8 mouse cellular contexts compared by ENCODE assay signal in genomic region chr5:34547410-34547809, GRCm38 (mm10). TPM values are rescaled to one million over a fixed set of nuclear protein-coding genes. Genes with fewer than 3 reads are reported as not detected.
DNase-seq lines count a peak whose midpoint lies in the region; ATAC-seq and TF ChIP-seq lines count a peak whose summit lies in the region.
"Had no signal": no experiment of that assay in that cellular context is flagged by ENCODE, and none has a peak within 500 bp of the region (broad histone marks: within the 10 kb centered on the region; RNA-seq: fewer than 3 reads in every experiment).

No protein-coding gene starts in this region.

- peaks cover under 1% of the 10 kb centered on the region; the same call in 1 of the 2 replicates for H3K36me3 ChIP-seq in kidney, postnatal 0 days (ENCODE audit: insufficient read depth, low read length)
- H3K36me3 ChIP-seq in MEL (ENCODE audit: control insufficient read depth in 1 of 2, insufficient read depth in 2 of 2, low read length in 2 of 2): peaks cover 0 to 7% of the 10 kb centered on the region in 2 experiments; a peak in 2 of 4 replicates
- H3K36me3 ChIP-seq in heart, embryonic 12.5 days: peaks cover 12% of the 10 kb centered on the region

- no peak overlapping the region for H3K4me2 ChIP-seq in kidney, postnatal 0 days (ENCODE audit: low read length)
- H3K4me2 ChIP-seq in heart, embryonic 12.5 days: no peak overlapping the region
- H3K4me2 ChIP-seq: embryonic facial prominence, embryonic 12.5 days had no signal

- no peaks in the 10 kb centered on the region for H3K79me2 ChIP-seq in MEL (ENCODE audit: control insufficient read depth, insufficient read depth, low read length, poor library complexity)

- peak; percentile 74 for TF ChIP-seq CTCF in kidney, postnatal 0 days (IDR thresholded peaks at IDR 0.05; ENCODE audit: low read depth)
- TF ChIP-seq CTCF in MEL (IDR thresholded peaks at IDR 0.05 in 2 of 3, conservative IDR thresholded peaks at IDR 0.05 in 1 of 3; ENCODE audit: control insufficient read depth in 1 of 3, insufficient read depth in 1 of 3, low read depth in 2 of 3, low read length in 3 of 3, poor library complexity in 1 of 3, severe bottlenecking in 1 of 3): peak; percentile 76 to 82 (median 80)

- peak; percentile 69 for DNase-seq in kidney, postnatal 0 days (ENCODE audit: low spot score)
- no peak for DNase-seq in kidney, adult 11 months
- peak; percentile 82 for DNase-seq in MEL (ENCODE audit: low read depth, low spot score)
- DNase-seq in embryo, embryonic 11 days: peak; percentile 45
- DNase-seq in adrenal gland, adult 18-20 months (ENCODE audit: low spot score in 2 of 2): no peak

- no peaks in the 10 kb centered on the region for H3K9me3 ChIP-seq in kidney, postnatal 0 days (replicated peaks; ENCODE audit: low read length)
- H3K9me3 ChIP-seq in MEL (replicated peaks; ENCODE audit: insufficient read depth, low read length): no peaks in the 10 kb centered on the region
- no peaks in the 10 kb centered on the region for H3K9me3 ChIP-seq in heart, embryonic 12.5 days (replicated peaks)
- H3K9me3 ChIP-seq: embryonic facial prominence, embryonic 12.5 days had no signal

- no peak for TF ChIP-seq POLR2A in MEL (IDR thresholded peaks at IDR 0.05; ENCODE audit: control insufficient read depth in 1 of 2, insufficient read depth in 1 of 2, low read depth in 1 of 2, low read length in 2 of 2, poor library complexity in 1 of 2)

- no peak for TF ChIP-seq EP300 in MEL (IDR thresholded peaks at IDR 0.05; ENCODE audit: low read depth in 1 of 2, low read length in 2 of 2)

- H3K4me1 ChIP-seq in kidney, postnatal 0 days (replicated peaks; ENCODE audit: insufficient read depth, low read length): peaks cover 4% of the 10 kb centered on the region; the same call in 1 of the 2 replicates
- peaks cover 10 to 23% of the 10 kb centered on the region in 2 experiments for H3K4me1 ChIP-seq in MEL (ENCODE audit: control insufficient read depth in 1 of 2, insufficient read depth in 2 of 2, low read length in 2 of 2)
- 0 out of 2 replicates have a peak, but pooled peaks cover 11% of the 10 kb centered on the region for H3K4me1 ChIP-seq in heart, embryonic 12.5 days (replicated peaks)

- TF ChIP-seq RAD21 in MEL (IDR thresholded peaks at IDR 0.05; ENCODE audit: low read depth, low read length): peak; percentile 87

- no peak for ATAC-seq in kidney, postnatal 0 days (replicated peaks; ENCODE audit: low FRiP score, low read depth)
- ATAC-seq in megakaryocyte progenitor cell, adult 5-6 weeks (replicated peaks; ENCODE audit: poor library complexity): peak; percentile 63
- no peak for ATAC-seq in heart, embryonic 12.5 days (ENCODE audit: insufficient number of reproducible peaks, low FRiP score)

- H3K4me3 ChIP-seq in kidney, postnatal 0 days (replicated peaks; ENCODE audit: low read depth, low read length): no peak overlapping the region
- no peak overlapping the region for H3K4me3 ChIP-seq in MEL (ENCODE audit: control insufficient read depth in 1 of 2, insufficient read depth in 1 of 2, low read depth in 2 of 2, low read length in 2 of 2)
- no peak overlapping the region for H3K4me3 ChIP-seq in heart, embryonic 12.5 days
- H3K4me3 ChIP-seq: embryonic facial prominence, embryonic 12.5 days had no signal

- no peak overlapping the region for H3K9ac ChIP-seq in kidney, postnatal 0 days (ENCODE audit: low read depth, low read length)
- H3K9ac ChIP-seq in MEL (ENCODE audit: control insufficient read depth, low read depth, low read length, poor library complexity, severe bottlenecking): no peak overlapping the region
- H3K9ac ChIP-seq in heart, embryonic 12.5 days: no peak overlapping the region
- H3K9ac ChIP-seq: embryonic facial prominence, embryonic 12.5 days had no signal

- H3K27ac ChIP-seq in kidney, postnatal 0 days: no peak overlapping the region
- H3K27ac ChIP-seq in MEL (ENCODE audit: control insufficient read depth, low read depth, low read length): no peak overlapping the region
- no peak overlapping the region for H3K27ac ChIP-seq in heart, embryonic 12.5 days (ENCODE audit: poor library complexity, severe bottlenecking)
- H3K27ac ChIP-seq: embryonic facial prominence, embryonic 12.5 days had no signal

- no peaks in the 10 kb centered on the region for H3K27me3 ChIP-seq in kidney, postnatal 0 days (ENCODE audit: insufficient read depth, low read length)
- no peaks in the 10 kb centered on the region for H3K27me3 ChIP-seq in MEL (ENCODE audit: control insufficient read depth in 1 of 2, insufficient read depth in 2 of 2, low read length in 2 of 2)
- no peaks in the 10 kb centered on the region for H3K27me3 ChIP-seq in heart, embryonic 12.5 days (replicated peaks)
- H3K27me3 ChIP-seq: embryonic facial prominence, embryonic 12.5 days had no signal

TF ChIP-seq in MEL, 35 proteins besides CTCF, POLR2A, EP300 and RAD21:
- TF ChIP-seq KAT2A (conservative IDR thresholded peaks at IDR 0.05; ENCODE audit: low read depth, low read length) (no peak), MXI1 (IDR thresholded peaks at IDR 0.05; ENCODE audit: low read depth, low read length) (no peak), MYB (IDR thresholded peaks at IDR 0.05; ENCODE audit: low read depth, low read length) (no peak), NRF1 (IDR thresholded peaks at IDR 0.05; ENCODE audit: insufficient read depth, low read depth, low read length, poor library complexity, severe bottlenecking) (no peak), GATA1 (IDR thresholded peaks at IDR 0.05; ENCODE audit: low read depth, low read length) (0 out of 2 replicates have a peak, but pooled peaks have one; percentile 19), USF2 (IDR thresholded peaks at IDR 0.05; ENCODE audit: borderline replicate concordance in 1 of 2, insufficient read depth in 1 of 2, low read depth in 1 of 2, low read length in 2 of 2) (no peak), CHD1 (IDR thresholded peaks at IDR 0.05; ENCODE audit: low read depth, low read length) (no peak), POLR2AphosphoS5 (IDR thresholded peaks at IDR 0.05; ENCODE audit: borderline replicate concordance, low read depth, low read length) (no peak), ETS1 (IDR thresholded peaks at IDR 0.05; ENCODE audit: low read depth, low read length) (no peak), ELF1 (IDR thresholded peaks at IDR 0.05; ENCODE audit: low read depth, low read length) (no peak), UBTF (IDR thresholded peaks at IDR 0.05; ENCODE audit: borderline replicate concordance, insufficient read depth, low read depth, low read length) (no peak), ZMIZ1 (IDR thresholded peaks at IDR 0.05; ENCODE audit: low read depth, low read length) (no peak), CHD2 (IDR thresholded peaks at IDR 0.05; ENCODE audit: low read length) (no peak), ZC3H11A (IDR thresholded peaks at IDR 0.05; ENCODE audit: low read depth, low read length) (peak; percentile 93), HCFC1 (IDR thresholded peaks at IDR 0.05; ENCODE audit: low read depth, low read length) (0 out of 2 replicates have a peak, but pooled peaks have one; percentile 24), SMC3 (IDR thresholded peaks at IDR 0.05; ENCODE audit: low read depth, low read length) (peak; percentile 92), ZNF384 (IDR thresholded peaks at IDR 0.05; ENCODE audit: low read depth, low read length) (no peak), MAFK (IDR thresholded peaks at IDR 0.05; ENCODE audit: borderline replicate concordance, low read depth, low read length) (no peak), ZKSCAN1 (IDR thresholded peaks at IDR 0.05; ENCODE audit: low read depth, low read length) (no peak), TCF12 (IDR thresholded peaks at IDR 0.05; ENCODE audit: low read depth, low read length) (no peak), MAZ (IDR thresholded peaks at IDR 0.05; ENCODE audit: low read depth, low read length) (no peak)

RNA-seq across cellular contexts. Expression of gene Sh3bp2, which starts 21.8 kb away (rescaled TPM):
- polyA plus RNA-seq in kidney, postnatal 0 days (2015; fragmentation: Nextera tagmentation; extraction: Ambion mirVana): 6.2 and 8.9 TPM in 2 replicates
- 7.1 and 7.9 TPM in 2 replicates for total RNA-seq in MEL (2012; rRNA removed)
- 10 to 100 TPM in 1 of 2 experiments, not detected in 1; 12.0 TPM for polyA plus RNA-seq in MEL (2012; ENCODE audit: insufficient read depth in 1 of 2, insufficient read length in 2 of 2, low read depth in 1 of 2, low replicate concordance in 2 of 2, missing spikeins in 1 of 2)
- 8.6 and 10.0 TPM in 2 replicates for total RNA-seq in megakaryocyte progenitor cell, adult 5-6 weeks (2015)
- 21.0 and 23.0 TPM in 2 replicates for total RNA-seq in megakaryocyte progenitor cell, adult 5-6 weeks (2017)
- polyA plus RNA-seq in heart, embryonic 12.5 days (2016; fragmentation: Nextera tagmentation; extraction: Ambion mirVana): 3.0 and 6.4 TPM in 2 replicates
- 10 to 100 TPM; 16.9 to 20.9 TPM for total RNA-seq in adrenal gland, adult 18-20 months (2021)

RNA-seq across cellular contexts. Expression of gene Add1, which starts 26.1 kb away (rescaled TPM):
- polyA plus RNA-seq in kidney, postnatal 0 days (2015; fragmentation: Nextera tagmentation; extraction: Ambion mirVana): 130 and 143 TPM in 2 replicates
- total RNA-seq in MEL (2012; rRNA removed): 54.6 and 79.3 TPM in 2 replicates
- polyA plus RNA-seq in MEL (2012; ENCODE audit: insufficient read depth in 1 of 2, insufficient read length in 2 of 2, low read depth in 1 of 2, low replicate concordance in 2 of 2, missing spikeins in 1 of 2): 100 to 1,000 TPM in 1 of 2 experiments, not detected in 1; 127 TPM
- total RNA-seq in megakaryocyte progenitor cell, adult 5-6 weeks (2015): 65.1 and 71.0 TPM in 2 replicates
- 83.9 and 97.8 TPM in 2 replicates for total RNA-seq in megakaryocyte progenitor cell, adult 5-6 weeks (2017)
- 188 and 189 TPM in 2 replicates for polyA plus RNA-seq in heart, embryonic 12.5 days (2016; fragmentation: Nextera tagmentation; extraction: Ambion mirVana)
- total RNA-seq in adrenal gland, adult 18-20 months (2021): 100 to 1,000 TPM; 127 to 136 TPM

RNA-seq across cellular contexts. Expression of gene Tnip2, which starts 33.6 kb away (rescaled TPM):
- polyA plus RNA-seq in kidney, postnatal 0 days (2015; fragmentation: Nextera tagmentation; extraction: Ambion mirVana): 16.5 and 17.6 TPM in 2 replicates
- total RNA-seq in MEL (2012; rRNA removed): 22.5 and 27.0 TPM in 2 replicates
- polyA plus RNA-seq in MEL (2012; ENCODE audit: insufficient read depth in 1 of 2, insufficient read length in 2 of 2, low read depth in 1 of 2, low replicate concordance in 2 of 2, missing spikeins in 1 of 2): 10 to 100 TPM; 30.6 to 89.4 TPM
- total RNA-seq in megakaryocyte progenitor cell, adult 5-6 weeks (2015): 7.8 and 9.5 TPM in 2 replicates
- total RNA-seq in megakaryocyte progenitor cell, adult 5-6 weeks (2017): 17.6 and 22.2 TPM in 2 replicates
- 15.8 and 19.5 TPM in 2 replicates for polyA plus RNA-seq in heart, embryonic 12.5 days (2016; fragmentation: Nextera tagmentation; extraction: Ambion mirVana)
- 10 to 100 TPM; 14.9 to 18.3 TPM for total RNA-seq in adrenal gland, adult 18-20 months (2021)

Comparison
In these comparisons a context has a peak if more than half of its experiments do, and no peak if none do; other contexts are left out.
1. DNase-seq: peak in kidney, postnatal 0 days (single experiment), MEL (single experiment) and embryo, embryonic 11 days (single experiment); none in kidney, adult 11 months (single experiment) and adrenal gland, adult 18-20 months (0 of 2).